Mouse (Mus musculus): ENCODE measurements around the gene Zbtb12.
A peak's percentile ranks its signal among the peaks of the same experiment; 100 is the strongest.

- TF ChIP-seq CTCF (IDR thresholded peaks at IDR 0.05; ENCODE audit: low read depth) (no peak), EP300 (IDR thresholded peaks at IDR 0.05; ENCODE audit: low read depth) (peak; percentile 56; the same call in 1 of the 2 replicates)
Measured at GRCm38 (mm10) chr17:34934830-34935229, 55.5 kb downstream of the Zbtb12 start.

Measured in liver, postnatal 0 days (tissue).